Mouse (Mus musculus) intestine, embryonic 15.5 days (tissue): ENCODE data around the gene Ssty1. TPM values are rescaled to one million over a fixed set of nuclear protein-coding genes. Genes with fewer than 3 reads are reported as not detected.
"Not testable (repeated sequence)": the region's sequence is repeated elsewhere in the genome, so short reads cannot be mapped to it uniquely, and the experiment has no call there.

Experiments
- ATAC-seq: fragments of 200-750 bp; cut with Nextera tagmentation; 2 replicates; pipeline ENCODE4 v1.8.0; 2017; ENCODE audit warnings: moderate TSS enrichment, moderate library complexity
- H3K27ac ChIP-seq: fragments of 300-500 bp; sonication (generic); 2 replicates; pipeline ENCODE4 v1.5.1; 2015; ENCODE audit warnings: mild to moderate bottlenecking, inconsistent platforms
- H3K27me3 ChIP-seq: fragments of 300-500 bp; sonication (generic); replicated peaks from 2 replicates; pipeline ENCODE4 v1.6.1; 2015; ENCODE audit warnings: inconsistent platforms
- H3K36me3 ChIP-seq: fragments of 300-500 bp; sonication (generic); 2 replicates; pipeline ENCODE4 v1.6.1; 2015; ENCODE audit warnings: inconsistent platforms
- H3K4me1 ChIP-seq: fragments of 300-500 bp; sonication (generic); replicated peaks from 2 replicates; pipeline ENCODE4 v1.6.1; 2015; ENCODE audit warnings: inconsistent platforms
- H3K4me2 ChIP-seq: fragments of 300-500 bp; sonication (generic); replicated peaks from 2 replicates; pipeline ENCODE4 v1.6.1; 2015; ENCODE audit warnings: mild to moderate bottlenecking, inconsistent platforms
- H3K4me3 ChIP-seq: fragments of 300-500 bp; sonication (generic); replicated peaks from 2 replicates; pipeline ENCODE4 v1.5.1; 2015; ENCODE audit warnings: inconsistent platforms
- H3K9ac ChIP-seq: fragments of 300-500 bp; sonication (generic); 2 replicates; pipeline ENCODE4 v1.6.1; 2015; ENCODE audit warnings: inconsistent platforms
- H3K9me3 ChIP-seq: fragments of 300-500 bp; sonication (generic); 2 replicates; pipeline ENCODE4 v1.6.1; 2016; ENCODE audit warnings: inconsistent platforms
- WGBS: fragments of 180-500 bp; shearing (Covaris S2); methylation state at CpG from one replicate; pipeline ENCODE4 v1.1.7; 2015; 5-methylcytosine and 5-hydroxymethylcytosine counted together
- polyA plus RNA-seq: library from polyadenylated mRNA; unstranded; fragments of >200 nt; fragmentation: Nextera tagmentation; extraction: Ambion mirVana; gene quantifications from 2 replicates; pipeline ENCODE4 v1.2.1, GENCODE M21; 2015

Ssty1 gene
- not detected in 2 replicates for polyA plus RNA-seq

DNA sequence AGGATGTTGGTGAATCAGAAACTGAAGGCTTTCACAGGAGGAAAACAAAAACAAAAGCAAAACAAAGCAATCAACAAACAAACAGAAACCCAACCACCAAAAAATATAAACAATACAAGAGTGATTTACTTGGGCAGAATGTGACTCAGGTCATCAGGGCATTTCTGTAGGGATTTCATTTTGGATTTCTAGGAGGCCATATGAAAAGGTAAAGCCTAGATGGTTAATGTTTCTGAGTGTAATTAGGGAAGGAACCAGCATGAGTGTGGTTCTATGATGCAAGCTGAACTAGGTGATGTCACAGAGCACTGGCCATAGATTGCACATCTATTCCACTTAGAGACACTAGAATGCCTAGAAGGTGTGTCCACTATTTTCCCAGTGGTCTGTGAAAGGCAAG is at the start of gene Ssty1:
Ssty1 (plus strand) TSS at position 301 of the 400 bp plus-strand sequence.
- H3K27ac ChIP-seq, H3K27me3 ChIP-seq, H3K4me2 ChIP-seq, H3K4me3 ChIP-seq, H3K36me3 ChIP-seq, H3K9me3 ChIP-seq, ATAC-seq, H3K9ac ChIP-seq, H3K4me1 ChIP-seq: not testable (repeated sequence)

GRCm38 (mm10) chrY:18061712-18062111 is 27.2 kb upstream of the Ssty1 start, which contains the start of gene Gm21764:
Gm21764 (minus strand) TSS chrY:18061812.
- H3K4me2 ChIP-seq, H3K4me3 ChIP-seq, H3K27ac ChIP-seq, H3K36me3 ChIP-seq, ATAC-seq, H3K9ac ChIP-seq, H3K27me3 ChIP-seq, H3K9me3 ChIP-seq, H3K4me1 ChIP-seq: not testable (repeated sequence)
- no CpG with 5 or more reads among the region's 3 CpGs for WGBS

Other genes with a start within 250 kb of the Ssty1 start
- gene Gm21904, start 242.8 kb upstream of the Ssty1 start, polyA plus RNA-seq: not detected in 2 replicates
- not detected in 2 replicates for gene Gm20772, start 214.4 kb upstream of the Ssty1 start, polyA plus RNA-seq
- not detected in 2 replicates for gene Gm20831, start 214.4 kb upstream of the Ssty1 start, polyA plus RNA-seq
- gene Srsy, start 151.8 kb upstream of the Ssty1 start, polyA plus RNA-seq: not detected in 2 replicates
- gene Gm21764, start 27.3 kb upstream of the Ssty1 start, polyA plus RNA-seq: not detected in 2 replicates